ENCODE assay signal across 12 mouse cellular contexts in genomic region chr3:69064005-69064404, GRCm38 (mm10). TPM values are rescaled to one million over a fixed set of nuclear protein-coding genes. Genes with fewer than 3 reads are reported as not detected.
DNase-seq lines count a peak whose midpoint lies in the region; ATAC-seq and TF ChIP-seq lines count a peak whose summit lies in the region.
"Had no signal": no experiment of that assay in that cellular context is flagged by ENCODE, and none has a peak within 500 bp of the region (broad histone marks: within the 10 kb centered on the region; RNA-seq: fewer than 3 reads in every experiment).

No protein-coding gene starts in this region.

- TF ChIP-seq CTCF in layer of hippocampus, adult 2 months (conservative IDR thresholded peaks at IDR 0.05): peak; percentile 86
- peak in 2 of 3 experiments; percentile 42 to 72; a peak in 3 of 6 replicates for TF ChIP-seq CTCF in MEL (IDR thresholded peaks at IDR 0.05 in 2 of 3, conservative IDR thresholded peaks at IDR 0.05 in 1 of 3; ENCODE audit: control insufficient read depth in 1 of 3, insufficient read depth in 1 of 3, low read depth in 2 of 3, low read length in 3 of 3, poor library complexity in 1 of 3, severe bottlenecking in 1 of 3)
- TF ChIP-seq CTCF in liver, postnatal 0 days (IDR thresholded peaks at IDR 0.05; ENCODE audit: low read depth): peak; percentile 63

- no peaks in the 10 kb centered on the region for H3K79me2 ChIP-seq in MEL (ENCODE audit: control insufficient read depth, insufficient read depth, low read length, poor library complexity)

- H3K27me3 ChIP-seq in MEL (ENCODE audit: control insufficient read depth in 1 of 2, insufficient read depth in 2 of 2, low read length in 2 of 2): no peaks in the 10 kb centered on the region
- H3K27me3 ChIP-seq in liver, postnatal 0 days (ENCODE audit: insufficient read depth, low read length): no peaks in the 10 kb centered on the region
- H3K27me3 ChIP-seq: embryonic facial prominence, embryonic 15.5 days; heart, embryonic 12.5 days had no signal

- DNase-seq in embryo, embryonic 10.5 days (ENCODE audit: low spot score): peak; percentile 67
- no peak for DNase-seq in embryo, embryonic 10 days (ENCODE audit: low spot score)
- DNase-seq in layer of hippocampus, adult 2 months (ENCODE audit: low spot score in 2 of 2): no peak
- no peak for DNase-seq in layer of hippocampus, adult 9-11 months
- peak; percentile 77 for DNase-seq in MEL (ENCODE audit: low read depth, low spot score)
- no peak for DNase-seq in liver, postnatal 0 days
- no peak for DNase-seq in testis, postnatal 10 days (ENCODE audit: low spot score)
- no peak for DNase-seq in right cerebral cortex, postnatal 36 days (ENCODE audit: low spot score in 2 of 2)
- DNase-seq: adrenal gland, postnatal 36 days; thymus, adult 2 months had no signal

- H3K9ac ChIP-seq in MEL (ENCODE audit: control insufficient read depth, low read depth, low read length, poor library complexity, severe bottlenecking): no peak overlapping the region
- H3K9ac ChIP-seq in liver, postnatal 0 days (replicated peaks): no peak overlapping the region
- H3K9ac ChIP-seq: embryonic facial prominence, embryonic 15.5 days; heart, embryonic 12.5 days had no signal

- H3K27ac ChIP-seq in layer of hippocampus, adult 2 months: no peak overlapping the region
- H3K27ac ChIP-seq in MEL (ENCODE audit: control insufficient read depth, low read depth, low read length): no peak overlapping the region
- H3K27ac ChIP-seq in liver, postnatal 0 days (ENCODE audit: low read depth): no peak overlapping the region
- H3K27ac ChIP-seq: embryonic facial prominence, embryonic 15.5 days had no signal

- H3K4me2 ChIP-seq in liver, postnatal 0 days (ENCODE audit: low read depth, low read length): no peak overlapping the region
- H3K4me2 ChIP-seq: embryonic facial prominence, embryonic 15.5 days; heart, embryonic 12.5 days had no signal

- H3K4me3 ChIP-seq in layer of hippocampus, adult 2 months: no peak overlapping the region
- no peak overlapping the region for H3K4me3 ChIP-seq in MEL (ENCODE audit: control insufficient read depth in 1 of 2, insufficient read depth in 1 of 2, low read depth in 2 of 2, low read length in 2 of 2)
- no peak overlapping the region for H3K4me3 ChIP-seq in liver, postnatal 0 days (ENCODE audit: low read depth, low read length)
- H3K4me3 ChIP-seq: embryonic facial prominence, embryonic 15.5 days; heart, embryonic 12.5 days had no signal

- no peak for TF ChIP-seq POLR2A in MEL (IDR thresholded peaks at IDR 0.05; ENCODE audit: control insufficient read depth in 1 of 2, insufficient read depth in 1 of 2, low read depth in 1 of 2, low read length in 2 of 2, poor library complexity in 1 of 2)

- no peak for ATAC-seq in liver, postnatal 0 days

- 40% methylated on average over 1 of the region's 1 CpGs for WGBS in liver, postnatal 0 days (ENCODE audit: insufficient replicate concordance)

- no peak for TF ChIP-seq EP300 in MEL (IDR thresholded peaks at IDR 0.05; ENCODE audit: low read depth in 1 of 2, low read length in 2 of 2)
- TF ChIP-seq EP300 in liver, postnatal 0 days (IDR thresholded peaks at IDR 0.05; ENCODE audit: low read depth): no peak

- TF ChIP-seq RAD21 in MEL (IDR thresholded peaks at IDR 0.05; ENCODE audit: low read depth, low read length): peak; percentile 68

- H3K36me3 ChIP-seq in MEL (ENCODE audit: control insufficient read depth in 1 of 2, insufficient read depth in 2 of 2, low read length in 2 of 2): peaks cover 0 to 23% of the 10 kb centered on the region in 2 experiments; a peak in 2 of 4 replicates
- H3K36me3 ChIP-seq in liver, postnatal 0 days (replicated peaks; ENCODE audit: insufficient read depth, low read length): no peaks in the 10 kb centered on the region; the same call in 1 of the 2 replicates
- H3K36me3 ChIP-seq: embryonic facial prominence, embryonic 15.5 days had no signal

- no peaks in the 10 kb centered on the region for H3K9me3 ChIP-seq in MEL (replicated peaks; ENCODE audit: insufficient read depth, low read length)
- H3K9me3 ChIP-seq in liver, postnatal 0 days (ENCODE audit: low read length): no peaks in the 10 kb centered on the region
- H3K9me3 ChIP-seq: embryonic facial prominence, embryonic 15.5 days; heart, embryonic 12.5 days had no signal

- H3K4me1 ChIP-seq in MEL (ENCODE audit: control insufficient read depth in 1 of 2, insufficient read depth in 2 of 2, low read length in 2 of 2): peaks cover 12 to 16% of the 10 kb centered on the region in 2 experiments
- no peaks in the 10 kb centered on the region for H3K4me1 ChIP-seq in liver, postnatal 0 days (ENCODE audit: insufficient read depth)
- H3K4me1 ChIP-seq: embryonic facial prominence, embryonic 15.5 days had no signal

TF ChIP-seq in MEL, 35 proteins besides CTCF, POLR2A, EP300 and RAD21:
- TF ChIP-seq SIN3A (IDR thresholded peaks at IDR 0.05; ENCODE audit: low read length) (peak; percentile 69; the same call in 1 of the 2 replicates), MXI1 (IDR thresholded peaks at IDR 0.05; ENCODE audit: low read depth, low read length) (peak; percentile 91), GATA1 (IDR thresholded peaks at IDR 0.05; ENCODE audit: low read depth, low read length) (no peak), E2F4 (IDR thresholded peaks at IDR 0.05; ENCODE audit: borderline replicate concordance, low read depth, low read length) (no peak), CHD2 (IDR thresholded peaks at IDR 0.05; ENCODE audit: low read length) (no peak), MYC (IDR thresholded peaks at IDR 0.05; ENCODE audit: low read depth, low read length) (peak; percentile 99), SMC3 (IDR thresholded peaks at IDR 0.05; ENCODE audit: low read depth, low read length) (peak; percentile 74), MAX (IDR thresholded peaks at IDR 0.05; ENCODE audit: low read length) (peak; percentile 95), ZC3H11A (IDR thresholded peaks at IDR 0.05; ENCODE audit: low read depth, low read length) (peak; percentile 59; the same call in 1 of the 2 replicates), ETS1 (IDR thresholded peaks at IDR 0.05; ENCODE audit: low read depth, low read length) (0 out of 2 replicates have a peak, but pooled peaks have one; percentile 8), HCFC1 (IDR thresholded peaks at IDR 0.05; ENCODE audit: low read depth, low read length) (no peak), ZNF384 (IDR thresholded peaks at IDR 0.05; ENCODE audit: low read depth, low read length) (peak; percentile 75)
TF ChIP-seq in MEL: peak in this region for 8.

RNA-seq across cellular contexts. Expression of gene Trim59, which starts 19.4 kb away (rescaled TPM):
- 10 to 100 TPM; 10.7 to 12.9 TPM for total RNA-seq in layer of hippocampus, adult 2 months (2021)
- total RNA-seq in MEL (2012; rRNA removed): 11.3 and 14.8 TPM in 2 replicates
- polyA plus RNA-seq in MEL (2012; ENCODE audit: insufficient read depth in 1 of 2, insufficient read length in 2 of 2, low read depth in 1 of 2, low replicate concordance in 2 of 2, missing spikeins in 1 of 2): 10 to 100 TPM in 1 of 2 experiments, not detected in 1; 17.4 TPM
- polyA plus RNA-seq in liver, postnatal 0 days (2015; fragmentation: Nextera tagmentation; extraction: Ambion mirVana): 47.8 and 53.8 TPM in 2 replicates

RNA-seq across cellular contexts. Expression of gene Smc4, which starts 59.5 kb away (rescaled TPM):
- 1 to 10 TPM; 6.6 to 7.7 TPM for total RNA-seq in layer of hippocampus, adult 2 months (2021)
- 75.9 and 86.7 TPM in 2 replicates for total RNA-seq in MEL (2012; rRNA removed)
- 1,000 to 10,000 TPM in 1 of 2 experiments, 10 to 100 TPM in 1; 88.7 to 1,112 TPM for polyA plus RNA-seq in MEL (2012; ENCODE audit: insufficient read depth in 1 of 2, insufficient read length in 2 of 2, low read depth in 1 of 2, low replicate concordance in 2 of 2, missing spikeins in 1 of 2)
- polyA plus RNA-seq in liver, postnatal 0 days (2015; fragmentation: Nextera tagmentation; extraction: Ambion mirVana): 86.5 and 88.3 TPM in 2 replicates

RNA-seq across cellular contexts. Expression of gene Ift80, which starts 59.6 kb away (rescaled TPM):
- total RNA-seq in layer of hippocampus, adult 2 months (2021): 10 to 100 TPM; 25.5 to 27.0 TPM
- total RNA-seq in MEL (2012; rRNA removed): 4.6 and 6.3 TPM in 2 replicates
- 1 to 10 TPM in 1 of 2 experiments, not detected in 1; 8.4 TPM for polyA plus RNA-seq in MEL (2012; ENCODE audit: insufficient read depth in 1 of 2, insufficient read length in 2 of 2, low read depth in 1 of 2, low replicate concordance in 2 of 2, missing spikeins in 1 of 2)
- polyA plus RNA-seq in liver, postnatal 0 days (2015; fragmentation: Nextera tagmentation; extraction: Ambion mirVana): 2.8 and 3.2 TPM in 2 replicates

Comparison
In these comparisons a context has a peak if more than half of its experiments do, and no peak if none do; other contexts are left out.
1. DNase-seq: peak in embryo, embryonic 10.5 days (single experiment) and MEL (single experiment); none in embryo, embryonic 10 days (single experiment), layer of hippocampus, adult 2 months (0 of 2), layer of hippocampus, adult 9-11 months (single experiment), liver, postnatal 0 days (single experiment), testis, postnatal 10 days (single experiment) and right cerebral cortex, postnatal 36 days (0 of 2).
2. Peak in every context shown above with its lines, with median percentiles within 50 percentile points of each other: CTCF ChIP-seq.